Mouse (Mus musculus) midbrain, embryonic 11.5 days (tissue): Measurements from ENCODE around the gene Klhdc7b. TPM values are rescaled to one million over a fixed set of nuclear protein-coding genes. Genes with fewer than 3 reads are reported as not detected.

Experiments
- ATAC-seq: fragments of 200-750 bp; cut with Nextera tagmentation; 2 replicates; pipeline ENCODE4 v1.8.0; 2017; ENCODE audit warnings: moderate TSS enrichment, moderate library complexity; ENCODE audit not compliant: low FRiP score
- DNase-seq: peaks from one replicate; pipeline ENCODE4 v3.0.0; 2015; ENCODE audit warnings: low spot score; ENCODE audit errors: missing footprints
- H3K27ac ChIP-seq: fragments of 300-500 bp; sonication (generic); 2 replicates; pipeline ENCODE4 v1.5.1; 2014; ENCODE audit warnings: low read depth, low read length
- H3K27me3 ChIP-seq: fragments of 300-500 bp; sonication (generic); 2 replicates; pipeline ENCODE4 v1.6.1; 2014; ENCODE audit warnings: mild to moderate bottlenecking, low read length, moderate library complexity, mixed read lengths; ENCODE audit not compliant: control insufficient read depth, insufficient read depth
- H3K36me3 ChIP-seq: fragments of 300-500 bp; sonication (generic); 2 replicates; pipeline ENCODE4 v1.6.1; 2014; ENCODE audit warnings: mild to moderate bottlenecking, low read length, moderate library complexity, mixed read lengths; ENCODE audit not compliant: control insufficient read depth, insufficient read depth
- H3K4me1 ChIP-seq: fragments of 300-500 bp; sonication (generic); 2 replicates; pipeline ENCODE4 v1.6.1; 2014; ENCODE audit warnings: low read length; ENCODE audit not compliant: control insufficient read depth, insufficient read depth
- H3K4me2 ChIP-seq: fragments of 300-500 bp; sonication (generic); 2 replicates; pipeline ENCODE4 v1.6.1; 2014; ENCODE audit warnings: mild to moderate bottlenecking, moderate library complexity
- H3K4me3 ChIP-seq: fragments of 300-500 bp; sonication (generic); 2 replicates; pipeline ENCODE4 v1.5.1; 2014; ENCODE audit warnings: low read depth, low read length
- H3K9ac ChIP-seq: fragments of 300-500 bp; sonication (generic); 2 replicates; pipeline ENCODE4 v1.6.1; 2014; ENCODE audit warnings: low read length
- H3K9me3 ChIP-seq: fragments of 300-500 bp; sonication (generic); 2 replicates; pipeline ENCODE4 v1.6.1; 2016; ENCODE audit warnings: low read length; ENCODE audit not compliant: control insufficient read depth
- WGBS: fragments of 180-500 bp; shearing (Covaris S2); extraction: QIAGEN DNeasy Blood & Tissue Kit; methylation state at CpG from one replicate; pipeline ENCODE4 v1.1.7; 2014; 5-methylcytosine and 5-hydroxymethylcytosine counted together
- polyA plus RNA-seq: library from polyadenylated mRNA; unstranded; fragments of >200 nt; fragmentation: Nextera tagmentation; extraction: Ambion mirVana; gene quantifications from 2 replicates; pipeline ENCODE4 v1.2.1, GENCODE M21; 2014

Klhdc7b gene
- polyA plus RNA-seq, 1 experiment from 2014 or later, result not detected

DNA sequence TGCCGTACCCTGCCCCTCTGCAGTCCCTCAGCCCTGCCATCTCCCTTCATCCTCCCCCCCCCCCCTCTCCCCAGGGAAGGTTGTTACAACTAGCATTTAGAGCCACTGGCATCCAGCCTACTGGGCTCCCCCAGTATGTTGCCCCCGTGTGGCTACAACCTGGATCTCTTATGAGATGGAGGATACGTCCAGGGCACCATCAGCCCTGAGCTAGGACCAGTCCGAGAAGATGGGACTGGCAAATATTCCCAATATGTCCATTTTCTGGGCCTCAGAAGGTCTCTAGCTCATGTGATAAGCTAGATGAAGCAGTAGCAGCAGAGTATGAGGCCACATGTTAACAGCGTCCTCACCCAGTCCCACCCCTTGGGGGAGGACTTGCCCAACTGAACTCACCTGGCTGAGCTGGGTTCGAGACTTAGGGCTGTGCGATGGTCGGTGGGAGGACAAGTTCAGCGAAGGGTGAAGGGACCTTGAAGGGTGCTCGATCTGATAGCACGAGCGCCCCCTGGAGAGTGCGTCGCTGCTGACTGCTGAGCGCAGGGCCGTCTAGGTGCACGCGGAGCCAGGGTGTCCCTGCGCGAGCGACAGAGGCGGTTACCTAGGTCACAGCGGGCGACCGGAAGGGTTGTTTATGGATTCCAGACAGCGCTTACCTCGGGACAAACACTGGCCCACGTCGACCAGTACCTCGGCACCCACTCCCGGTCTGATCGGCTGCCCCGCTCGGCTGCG lies 11.5 kb upstream of the Klhdc7b start:
- 3% methylated on average over 35 of the region's 35 CpGs for WGBS

DNA sequence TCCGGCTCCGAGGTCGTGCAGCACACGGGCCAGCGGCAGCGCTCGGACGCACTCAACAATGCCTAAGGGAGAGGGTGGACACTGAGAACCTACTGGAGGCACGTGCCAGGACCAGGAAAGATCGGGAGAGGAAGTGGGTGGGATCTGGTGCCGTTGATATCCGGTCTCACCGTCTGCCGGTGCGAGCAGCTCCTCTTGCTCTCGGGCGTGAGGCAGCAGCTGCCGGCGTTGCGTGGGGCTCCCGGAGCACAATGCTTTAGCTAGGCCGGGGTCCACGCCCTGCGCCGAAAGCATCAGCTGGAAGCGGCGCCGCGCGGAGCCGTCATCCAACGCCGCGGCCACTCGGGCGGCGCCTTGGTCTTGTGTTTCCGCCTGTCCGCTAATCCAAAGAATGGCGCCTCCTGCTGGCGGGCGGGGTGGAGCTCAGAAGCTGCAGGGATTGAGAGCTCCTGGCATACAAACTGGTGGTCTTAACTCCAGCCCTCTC lies 10.9 kb upstream of the Klhdc7b start, which contains the start of gene Sco2:
Gene Sco2, minus strand, starts transcription at position 85 of the 487 bp plus-strand sequence.
- Histone ChIP-seq H3K9me3 (no peaks in the 10 kb centered on the region), H3K9ac (peak within 1 kb of the TSS; percentile 86), H3K4me3 (peak within 1 kb of the TSS; percentile 63), H3K27ac (peak within 1 kb of the TSS; percentile 89), H3K36me3 (peaks cover 28% of the 10 kb centered on the region), H3K4me1 (peaks cover 15% of the 10 kb centered on the region), H3K27me3 (peaks cover 29% of the 10 kb centered on the region), H3K4me2 (peak within 1 kb of the TSS; percentile 81)
- peak; percentile 87 for ATAC-seq
- DNase-seq, result peak; percentile 100
- WGBS, result under 1% methylated on average over 42 of the region's 42 CpGs

More for the DNA sequence above, 11.5 kb upstream of the Klhdc7b start:
- Histone ChIP-seq H3K27me3 (peaks cover 23% of the 10 kb centered on the region), H3K4me3 (peak overlapping the region; percentile 63), H3K9ac (peak overlapping the region; percentile 86), H3K4me2 (peak overlapping the region; percentile 81), H3K4me1 (peaks cover 13% of the 10 kb centered on the region), H3K36me3 (peaks cover 32% of the 10 kb centered on the region), H3K9me3 (no peaks in the 10 kb centered on the region), H3K27ac (peak overlapping the region; percentile 89)
- DNase-seq (peak; percentile 97), ATAC-seq (peak; percentile 83)

DNA sequence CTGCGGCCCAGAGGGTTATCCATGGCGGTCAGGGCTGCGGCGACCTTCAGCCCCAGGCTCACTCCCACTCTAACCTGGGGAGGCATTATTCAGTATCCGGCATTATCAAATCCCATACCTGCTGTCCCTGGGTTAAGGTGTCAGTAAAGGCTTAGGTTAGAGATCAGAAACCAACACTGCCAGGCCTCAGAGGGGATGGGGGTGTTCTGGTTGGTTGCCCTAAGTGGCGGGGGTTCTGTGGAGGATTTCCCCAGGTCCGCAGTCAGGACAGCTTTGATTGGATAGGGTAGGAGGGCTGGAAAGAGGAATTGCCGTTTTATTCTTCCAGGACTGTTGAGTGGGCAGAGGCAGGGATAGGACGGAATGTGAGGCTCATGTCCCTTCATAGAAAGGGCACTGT lies 10.4 kb upstream of the Klhdc7b start:
- Histone ChIP-seq H3K9ac (peak overlapping the region; percentile 86), H3K4me3 (peak overlapping the region; percentile 63), H3K27ac (peak overlapping the region; percentile 89; the same call in 1 of the 2 replicates), H3K36me3 (peaks cover 24% of the 10 kb centered on the region), H3K4me2 (peak overlapping the region; percentile 81), H3K4me1 (peaks cover 20% of the 10 kb centered on the region), H3K9me3 (no peaks in the 10 kb centered on the region), H3K27me3 (peaks cover 34% of the 10 kb centered on the region)
- WGBS, result 53% methylated on average over 9 of the region's 9 CpGs
- peak; percentile 84 for DNase-seq
- ATAC-seq, result no peak

DNA sequence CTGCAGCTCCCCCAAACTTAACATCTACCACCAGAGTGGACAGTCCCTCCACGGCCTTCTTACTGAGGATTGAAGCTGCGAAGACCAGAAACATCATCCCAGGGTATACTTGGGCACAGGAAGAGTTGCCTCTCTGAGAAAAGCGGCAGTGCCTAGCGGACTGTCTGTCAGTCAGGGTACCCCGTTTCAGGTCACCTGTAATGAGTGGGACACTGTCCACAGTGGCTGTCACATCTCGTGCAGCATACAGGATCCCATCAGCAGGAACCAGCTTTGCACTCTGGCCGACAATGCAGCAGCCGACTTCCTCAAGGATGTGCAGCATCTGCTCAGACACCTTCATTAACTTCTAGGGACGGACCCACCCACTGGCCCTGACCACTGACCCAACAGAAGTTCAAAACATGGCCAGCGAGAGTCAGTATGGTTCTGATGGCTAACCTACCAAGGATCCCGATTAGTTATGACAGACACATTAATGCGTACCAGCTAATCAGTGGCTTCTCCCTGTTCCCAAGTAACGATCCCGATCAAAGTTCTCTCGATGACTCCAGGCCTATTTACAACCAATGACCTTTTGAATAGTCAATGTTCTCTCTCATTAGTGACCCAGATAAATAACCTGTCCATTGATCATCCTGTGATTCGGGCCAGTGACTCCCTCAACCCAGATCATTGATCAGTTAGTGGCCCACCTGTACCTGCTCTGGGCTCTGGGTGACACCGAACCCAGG lies 9.7 kb upstream of the Klhdc7b start:
- Histone ChIP-seq H3K4me3 (no peak overlapping the region), H3K9ac (no peak overlapping the region), H3K27me3 (peaks cover 39% of the 10 kb centered on the region), H3K9me3 (no peaks in the 10 kb centered on the region), H3K27ac (no peak overlapping the region), H3K36me3 (peaks cover 20% of the 10 kb centered on the region), H3K4me1 (peaks cover 21% of the 10 kb centered on the region), H3K4me2 (no peak overlapping the region)
- DNase-seq, result peak; percentile 72
- WGBS, result 93% methylated on average over 17 of the region's 17 CpGs
- ATAC-seq, result no peak

DNA sequence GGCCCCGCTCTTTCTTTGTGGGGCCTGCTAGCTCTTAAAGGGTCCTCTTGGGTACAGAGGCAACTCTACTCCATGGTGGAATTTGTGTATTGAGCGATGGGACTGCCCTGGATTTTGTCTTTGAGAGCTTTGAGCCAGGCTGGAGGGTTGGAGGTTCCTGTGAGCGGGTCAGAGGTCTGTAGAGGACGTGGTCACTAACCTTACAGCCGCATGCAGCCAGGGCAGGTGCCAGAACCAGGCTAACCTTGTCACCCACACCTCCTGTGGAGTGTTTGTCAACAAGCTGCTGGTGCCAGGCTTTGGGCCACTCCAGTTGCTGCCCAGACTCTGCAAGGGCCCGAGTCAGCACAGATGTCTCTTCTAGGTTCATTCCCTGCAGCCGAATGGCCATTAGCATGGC lies 8.7 kb upstream of the Klhdc7b start:
- Histone ChIP-seq H3K4me1 (peaks cover 21% of the 10 kb centered on the region), H3K36me3 (peaks cover 10% of the 10 kb centered on the region), H3K9me3 (no peaks in the 10 kb centered on the region), H3K27me3 (peaks cover 44% of the 10 kb centered on the region), H3K4me2 (no peak overlapping the region), H3K4me3 (no peak overlapping the region), H3K9ac (no peak overlapping the region), H3K27ac (no peak overlapping the region)
- no peak for ATAC-seq
- DNase-seq, result peak; percentile 79
- WGBS, result 81% methylated on average over 7 of the region's 7 CpGs

DNA sequence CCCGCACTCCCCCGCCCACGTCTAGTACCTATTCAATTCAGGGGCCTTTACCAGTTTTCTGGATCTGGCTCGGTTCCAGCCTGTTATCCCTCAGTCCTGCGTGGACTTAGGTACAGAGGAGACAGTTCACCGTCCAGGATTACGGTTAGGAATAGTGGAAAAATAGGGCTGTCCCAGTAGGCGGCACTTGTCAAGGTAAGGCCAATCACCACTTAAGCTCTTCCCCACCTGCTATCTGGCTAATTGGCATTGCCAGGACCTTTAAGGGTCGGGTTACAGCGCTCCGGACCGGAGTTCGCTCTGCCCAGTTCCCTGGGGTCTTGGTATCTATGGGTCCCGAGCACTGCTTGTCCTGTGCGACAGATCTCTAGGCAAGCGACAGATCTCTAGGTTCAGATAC lies 7.8 kb upstream of the Klhdc7b start, which contains the start of gene Tymp:
Gene Tymp, minus strand, starts transcription at position 83 of the 400 bp plus-strand sequence.
- H3K27ac ChIP-seq, result no peak within 1 kb of the TSS
- no peaks in the 10 kb centered on the region for H3K9me3 ChIP-seq
- ATAC-seq, result no peak
- peaks cover 2% of the 10 kb centered on the region; the same call in 1 of the 2 replicates for H3K36me3 ChIP-seq
- DNase-seq, result peak; percentile 86
- WGBS, result 19% methylated on average over 16 of the region's 16 CpGs
- H3K27me3 ChIP-seq, result peaks cover 44% of the 10 kb centered on the region
- no peak within 1 kb of the TSS for H3K4me2 ChIP-seq
- peaks cover 21% of the 10 kb centered on the region for H3K4me1 ChIP-seq
- H3K9ac ChIP-seq, result no peak within 1 kb of the TSS
- no peak within 1 kb of the TSS for H3K4me3 ChIP-seq

DNA sequence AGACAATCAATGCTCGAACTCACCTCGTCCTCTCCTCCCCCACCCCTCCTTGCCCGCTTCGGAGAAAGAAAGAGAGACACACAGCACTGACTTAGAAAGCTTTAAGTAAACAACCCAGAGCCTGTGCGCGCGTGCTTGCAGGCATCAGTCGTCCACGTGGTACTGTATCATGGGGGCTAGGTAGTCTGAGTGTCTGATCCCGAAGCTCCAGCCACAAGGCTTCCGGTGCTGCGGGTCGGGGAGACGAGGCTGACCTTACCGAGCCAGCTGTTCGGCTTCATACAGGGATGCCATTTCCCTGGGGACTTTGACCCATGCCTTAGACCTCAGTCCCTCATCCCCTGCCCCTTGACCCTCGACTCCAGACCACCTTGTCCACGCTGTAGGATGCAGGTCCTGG lies 7.4 kb upstream of the Klhdc7b start:
- H3K27ac ChIP-seq, result no peak overlapping the region
- WGBS, result 6% methylated on average over 18 of the region's 18 CpGs
- no peaks in the 10 kb centered on the region for H3K9me3 ChIP-seq
- H3K36me3 ChIP-seq, result no peaks in the 10 kb centered on the region
- no peak overlapping the region for H3K9ac ChIP-seq
- H3K4me3 ChIP-seq, result no peak overlapping the region
- H3K4me1 ChIP-seq, result peaks cover 21% of the 10 kb centered on the region
- no peak for DNase-seq
- H3K27me3 ChIP-seq, result peaks cover 44% of the 10 kb centered on the region
- H3K4me2 ChIP-seq, result no peak overlapping the region
- no peak for ATAC-seq

DNA sequence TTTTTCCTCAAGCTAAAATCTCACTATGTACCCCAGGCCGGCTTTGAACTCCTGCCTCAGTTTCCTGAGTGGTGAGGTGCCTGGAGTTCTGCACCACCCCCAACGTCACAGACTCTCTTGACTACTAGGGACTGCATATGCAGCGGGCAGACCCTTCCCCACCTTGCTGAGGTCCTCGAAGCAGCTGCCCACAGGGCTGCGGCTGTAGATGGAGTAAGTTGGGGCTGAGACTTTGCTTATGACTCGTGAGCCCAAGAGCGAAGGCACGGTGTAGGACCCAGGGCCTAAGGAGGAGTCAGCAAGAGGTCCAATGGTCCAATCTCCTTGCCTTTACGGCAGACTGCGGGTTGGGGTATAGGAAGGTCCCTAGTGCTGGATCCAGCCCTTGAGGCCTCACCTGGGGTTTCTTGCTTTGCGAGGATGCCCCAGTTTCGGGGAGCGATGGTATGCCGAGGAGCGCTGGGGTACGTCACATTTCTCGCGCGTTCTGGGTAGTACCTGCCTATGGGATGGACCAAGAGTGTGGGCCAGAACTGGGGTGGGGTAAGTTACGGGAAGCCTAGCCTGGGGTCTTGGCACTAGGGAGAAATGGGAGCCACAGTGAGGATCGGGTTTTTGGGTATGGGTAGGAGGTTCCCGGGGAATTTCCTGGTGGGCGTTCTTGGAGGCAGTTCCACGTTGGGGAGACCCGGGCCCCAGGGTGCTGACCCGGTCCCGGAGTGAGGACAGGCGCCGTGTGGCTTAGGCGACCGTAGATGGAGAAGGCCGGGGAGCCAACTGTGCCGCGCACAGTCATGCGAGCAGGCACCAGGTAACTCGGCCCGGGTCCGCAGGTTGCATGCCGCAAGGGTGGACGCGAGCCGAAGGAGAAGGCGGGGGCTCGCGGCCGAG lies 6.5 kb upstream of the Klhdc7b start:
- H3K9ac ChIP-seq, result peak overlapping the region; percentile 47
- no peaks in the 10 kb centered on the region for H3K36me3 ChIP-seq
- WGBS, result 10% methylated on average over 46 of the region's 46 CpGs
- H3K27me3 ChIP-seq, result peaks cover 44% of the 10 kb centered on the region
- peak overlapping the region; percentile 33 for H3K4me3 ChIP-seq
- H3K27ac ChIP-seq, result no peak overlapping the region
- H3K4me2 ChIP-seq, result peak overlapping the region; percentile 70
- ATAC-seq, result no peak
- peak; percentile 91 for DNase-seq
- no peaks in the 10 kb centered on the region for H3K9me3 ChIP-seq
- peaks cover 15% of the 10 kb centered on the region for H3K4me1 ChIP-seq
